Mouse (Mus musculus) NIH3T3 (cell line): Measurements from ENCODE around the gene Sox8.
A peak's percentile ranks its signal among the peaks of the same experiment; 100 is the strongest.

Source experiments
- DNase-seq: peaks from one replicate; pipeline ENCODE4 v3.0.0-alpha.2; 2012; ENCODE audit warnings: low read depth

Sox8 gene

DNA sequence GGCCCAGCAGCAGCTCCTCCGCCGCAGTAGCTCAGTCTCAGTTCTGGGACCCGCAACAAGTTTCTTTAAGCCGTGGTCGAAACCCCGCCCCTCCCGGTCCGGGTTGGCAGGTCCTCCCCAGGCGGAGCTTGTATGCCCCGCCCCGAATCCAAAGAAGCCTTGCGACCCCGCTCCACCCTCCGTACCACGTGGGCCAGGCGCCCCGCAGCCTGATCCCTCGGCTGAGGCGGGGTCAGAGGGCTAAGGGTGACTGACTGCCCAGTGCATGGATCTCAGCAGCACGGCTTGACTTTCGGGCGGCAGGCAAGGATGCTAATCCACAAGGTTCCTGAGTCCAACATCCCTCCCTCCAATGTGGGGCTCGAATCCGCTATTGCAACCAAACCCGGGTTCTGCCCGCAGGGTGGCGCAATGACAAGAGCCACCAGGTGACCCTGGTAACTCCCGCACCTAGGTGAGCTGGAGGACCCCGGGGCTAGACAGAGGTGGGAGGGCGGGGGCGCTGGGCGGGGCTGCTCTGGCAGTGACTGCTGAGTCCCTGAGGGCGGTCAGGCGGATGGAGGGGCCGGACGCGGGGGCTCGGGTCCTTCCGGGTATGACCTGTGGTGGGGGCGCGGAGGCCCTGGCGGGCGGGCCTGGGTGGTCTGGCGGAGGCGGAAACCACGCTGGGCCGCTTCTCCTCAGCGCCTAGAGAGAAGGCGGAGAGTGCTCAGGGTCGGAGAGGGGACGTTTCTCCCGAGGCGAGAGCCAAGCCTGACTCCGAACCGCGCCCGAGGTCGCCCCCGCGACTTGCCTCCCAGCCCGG, at the start of gene Sox8:
Sox8 (minus strand) TSS at position 39 of the 805 bp plus-strand sequence.
- peak; percentile 44 for DNase-seq

DNA sequence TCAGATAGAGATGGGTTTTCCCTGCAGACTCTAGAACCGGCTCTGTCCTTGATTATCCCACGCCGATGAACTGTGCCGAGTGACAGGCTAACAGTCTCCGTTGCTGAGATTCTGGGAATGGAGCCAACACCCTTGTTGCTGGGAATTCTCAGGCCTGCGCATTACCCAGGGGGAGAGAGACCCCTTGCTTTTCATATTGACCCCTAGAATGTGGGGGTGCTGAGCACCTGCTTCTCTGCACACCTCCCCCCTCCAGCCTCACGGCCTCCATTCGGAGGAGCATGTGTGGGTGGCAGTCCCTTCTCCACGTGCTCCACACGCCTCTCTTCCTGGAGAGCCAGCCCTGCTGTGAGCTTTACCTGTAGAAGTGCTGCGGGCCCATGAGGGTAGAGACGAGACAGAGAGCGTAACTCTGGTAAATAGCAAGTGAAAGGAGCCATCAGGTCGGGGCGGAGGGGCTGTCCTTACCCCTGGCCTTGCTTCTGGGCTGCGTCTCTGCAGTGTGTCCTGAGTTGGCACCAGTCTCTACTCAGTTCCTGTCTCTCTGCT, 48.1 kb upstream of the Sox8 start:
- DNase-seq: no peak

DNA sequence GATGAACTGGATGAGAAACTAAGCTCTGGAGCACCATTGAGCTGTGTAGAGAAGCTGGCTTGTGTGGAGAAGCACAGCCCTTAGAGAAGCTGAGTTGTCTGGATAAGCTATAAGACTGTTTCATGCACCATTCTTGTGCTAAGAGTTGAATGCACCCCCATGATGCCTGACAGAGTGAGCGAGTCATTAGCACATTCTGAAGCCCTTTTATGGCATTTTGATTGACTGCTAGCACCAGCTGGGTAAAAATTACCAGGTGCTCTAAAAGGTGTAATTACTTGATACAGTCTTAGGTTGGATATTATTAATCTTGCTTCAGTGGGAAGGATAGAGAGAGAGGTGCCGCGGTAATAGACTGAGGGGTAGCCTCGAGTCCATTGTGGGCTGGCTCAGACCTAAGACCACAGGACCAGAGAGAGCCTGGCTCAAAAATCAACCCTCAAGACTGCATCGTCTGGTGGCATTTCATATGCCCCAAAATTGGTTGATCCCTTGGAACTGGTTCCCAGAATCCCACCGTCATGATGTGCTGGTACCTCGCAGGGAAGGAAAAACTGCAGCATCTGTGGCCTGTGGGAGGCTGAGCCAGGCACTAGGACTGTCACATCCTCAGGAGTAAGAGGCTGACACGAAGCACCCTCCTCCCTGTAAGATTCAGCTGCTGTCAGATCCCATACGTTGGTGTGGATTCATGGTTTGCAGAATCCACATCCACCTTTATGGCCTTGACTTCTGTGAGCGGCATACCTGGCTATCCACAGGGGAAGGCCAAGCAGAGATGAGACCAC, 44.4 kb upstream of the Sox8 start:
- no peak for DNase-seq

DNA sequence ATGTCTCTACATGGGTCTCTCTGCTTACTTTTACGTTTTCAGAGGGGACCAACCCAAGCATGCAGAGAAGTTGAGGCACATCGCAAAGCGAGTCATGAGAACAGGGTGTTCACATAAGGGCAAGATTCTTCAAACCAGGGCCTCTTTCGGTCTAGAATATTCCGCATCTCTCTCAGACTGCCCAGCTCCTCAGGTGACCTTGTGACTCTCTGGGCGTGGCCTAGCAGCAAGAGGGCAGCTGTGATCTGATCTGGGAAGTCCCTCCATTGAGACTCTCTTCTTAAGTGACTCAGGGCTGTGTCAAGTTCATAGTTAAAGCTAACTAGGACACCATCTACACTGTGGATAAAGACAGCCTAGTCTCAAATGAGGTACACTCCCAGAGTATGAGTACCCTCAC, 42.8 kb upstream of the Sox8 start:
- no peak for DNase-seq

DNA sequence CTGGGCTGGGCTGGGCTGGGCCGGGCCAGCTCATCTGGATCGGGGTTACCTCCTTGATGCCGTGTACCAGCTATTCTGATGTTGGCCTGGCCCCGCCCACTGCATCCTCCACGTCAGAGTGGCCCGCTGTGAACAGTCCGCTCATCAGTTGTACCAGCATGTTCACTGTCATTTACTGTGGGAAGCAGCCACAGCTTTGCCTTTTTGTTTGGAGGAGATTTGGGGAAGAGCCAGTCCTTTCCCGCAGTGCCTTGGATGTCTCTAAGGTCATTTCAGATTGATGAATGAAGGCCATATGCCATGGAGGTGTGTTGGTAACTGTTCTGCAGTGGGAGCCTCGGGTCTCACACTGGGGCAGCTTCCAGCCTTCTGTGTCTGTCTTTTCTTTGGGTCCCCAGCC, 42.1 kb upstream of the Sox8 start:
- no peak for DNase-seq

DNA sequence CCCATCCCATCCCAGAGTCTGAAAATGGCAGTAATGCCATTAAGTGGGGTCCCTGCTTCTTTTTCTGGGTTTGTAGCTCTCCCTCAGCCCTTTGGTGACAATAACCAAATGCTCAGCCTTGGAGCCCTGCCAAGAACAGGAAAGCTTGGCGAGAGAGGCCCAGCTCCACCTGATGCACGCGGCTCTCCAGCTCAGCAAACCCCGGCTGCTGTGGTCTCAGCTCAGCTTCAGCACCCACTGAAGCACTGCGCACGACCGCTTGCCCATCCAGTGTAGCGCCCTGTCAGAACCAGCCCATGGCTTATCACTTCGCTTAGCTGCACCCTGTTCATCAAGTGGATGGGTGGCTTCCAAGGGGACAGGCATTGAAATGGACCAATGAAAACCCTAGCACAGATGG, 39.7 kb upstream of the Sox8 start:
- DNase-seq: peak; percentile 20

DNA sequence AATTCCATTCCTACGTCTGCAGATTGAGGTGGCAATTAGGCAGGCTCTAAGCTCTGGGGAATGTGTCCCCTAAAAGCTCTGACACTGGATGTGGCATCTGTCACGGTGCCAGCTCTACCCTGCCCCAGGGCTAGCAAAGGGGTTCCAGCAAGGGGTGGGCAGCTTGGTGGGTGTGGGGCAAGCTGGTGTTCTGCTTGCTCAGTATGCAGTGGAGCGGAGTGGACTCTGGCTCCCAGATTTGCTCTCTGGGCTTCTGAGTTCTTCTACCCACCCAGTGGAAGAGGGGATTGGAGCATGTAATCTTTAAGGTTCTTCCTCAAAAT, 39.0 kb upstream of the Sox8 start:
- DNase-seq: no peak

DNA sequence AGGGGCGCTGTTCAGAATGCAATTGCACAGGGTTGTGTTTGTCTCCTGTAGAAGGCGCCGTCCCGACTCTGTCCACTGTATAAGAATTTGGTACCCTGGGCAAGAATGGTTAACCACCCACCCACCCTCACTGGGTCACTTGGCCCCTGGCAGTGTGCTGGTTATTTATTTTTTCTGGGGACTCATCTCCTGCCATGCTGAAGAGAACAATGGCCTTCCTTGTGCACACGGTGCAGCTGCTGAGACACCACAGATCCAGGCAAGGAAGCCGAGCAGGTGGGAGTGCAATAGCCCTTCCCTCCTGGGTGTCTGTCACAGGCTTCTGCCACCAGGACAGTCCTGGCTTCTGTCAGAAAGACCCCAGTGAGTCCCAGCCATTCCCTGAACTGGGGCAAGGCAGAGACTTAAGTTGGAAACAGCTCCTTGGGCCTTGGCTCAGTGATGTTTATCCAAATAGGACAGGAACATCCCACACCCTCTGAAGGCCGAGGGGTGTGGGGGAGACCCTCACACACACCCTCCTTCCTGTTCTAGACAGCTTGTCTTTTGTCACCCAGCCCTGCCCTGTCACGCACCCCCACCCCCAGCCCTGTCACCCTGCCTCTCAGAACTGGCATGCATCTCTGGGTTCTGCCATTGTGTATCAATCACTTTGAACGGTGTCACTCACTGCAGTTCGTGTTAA, 38.5 kb upstream of the Sox8 start:
- no peak for DNase-seq

DNA sequence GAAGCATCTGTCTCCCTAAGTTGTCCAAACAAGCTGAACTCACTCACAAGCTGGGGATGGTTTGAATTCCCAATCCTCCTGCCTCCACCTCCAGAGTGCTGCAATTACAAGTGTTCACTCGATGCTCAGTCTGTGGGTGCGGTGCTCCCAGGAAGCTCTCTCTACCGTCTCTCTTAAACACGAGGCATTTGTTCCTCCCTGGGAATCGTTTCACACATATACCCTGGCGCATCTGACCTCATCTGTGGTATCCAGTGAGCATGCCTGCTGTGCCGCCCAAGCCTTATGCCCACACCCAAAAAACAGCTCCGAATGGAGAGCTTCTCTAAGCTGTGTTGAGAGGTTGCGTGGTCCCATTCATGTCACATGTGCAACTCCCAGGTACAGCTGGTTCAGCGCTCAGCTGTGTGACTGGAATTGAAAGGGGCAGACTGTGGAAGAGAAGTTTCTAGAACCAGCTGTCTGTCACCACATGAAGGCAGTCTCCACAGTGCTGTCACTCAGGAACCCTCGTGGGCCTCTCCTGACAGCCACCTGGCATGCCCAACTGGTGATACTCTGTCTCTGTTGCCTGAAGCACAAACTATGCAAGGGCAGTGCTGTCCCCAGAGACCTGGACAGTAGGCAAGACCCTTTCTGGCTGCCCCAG, 37.8 kb upstream of the Sox8 start:
- no peak for DNase-seq

DNA sequence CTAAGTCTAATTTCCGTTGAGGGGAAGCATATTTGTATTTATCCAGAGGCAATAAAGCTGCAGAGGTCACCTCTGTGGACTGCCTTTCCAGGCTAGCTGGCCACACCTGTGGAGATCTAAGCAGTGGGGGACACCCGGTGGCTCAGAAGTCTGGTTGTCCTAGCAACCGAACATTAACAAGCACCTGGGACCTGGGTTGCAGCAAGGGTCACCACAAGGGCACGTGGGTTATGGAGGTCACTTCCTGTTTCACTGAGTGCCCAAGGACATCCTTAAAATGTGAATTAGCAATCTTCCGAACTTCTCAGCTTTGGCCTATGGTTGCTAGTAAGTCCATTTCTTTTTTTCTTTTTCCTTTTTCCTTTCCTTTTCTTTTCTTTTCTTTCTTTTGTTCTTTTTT, 33.7 kb upstream of the Sox8 start:
- no peak for DNase-seq

DNA sequence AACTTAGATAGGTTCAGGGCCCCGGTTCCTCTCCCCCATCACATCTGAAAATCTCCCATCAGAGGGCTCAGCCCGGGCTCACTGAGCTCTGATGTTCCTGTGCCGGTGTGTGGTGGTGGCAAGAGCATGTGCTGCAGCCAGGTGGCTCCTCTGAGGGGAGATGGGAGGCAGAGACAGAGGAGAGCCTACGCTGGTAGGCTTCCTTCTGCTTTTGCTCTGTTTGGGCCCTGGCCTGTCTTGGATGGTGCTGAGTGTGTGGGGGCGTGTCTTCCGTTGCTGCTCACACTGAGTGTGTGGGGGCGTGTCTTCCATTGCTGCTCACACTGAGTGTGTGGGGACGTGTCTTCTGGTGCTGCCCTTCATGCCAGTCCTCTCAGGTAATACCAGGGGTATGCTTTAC, 31.9 kb upstream of the Sox8 start:
- DNase-seq: no peak

DNA sequence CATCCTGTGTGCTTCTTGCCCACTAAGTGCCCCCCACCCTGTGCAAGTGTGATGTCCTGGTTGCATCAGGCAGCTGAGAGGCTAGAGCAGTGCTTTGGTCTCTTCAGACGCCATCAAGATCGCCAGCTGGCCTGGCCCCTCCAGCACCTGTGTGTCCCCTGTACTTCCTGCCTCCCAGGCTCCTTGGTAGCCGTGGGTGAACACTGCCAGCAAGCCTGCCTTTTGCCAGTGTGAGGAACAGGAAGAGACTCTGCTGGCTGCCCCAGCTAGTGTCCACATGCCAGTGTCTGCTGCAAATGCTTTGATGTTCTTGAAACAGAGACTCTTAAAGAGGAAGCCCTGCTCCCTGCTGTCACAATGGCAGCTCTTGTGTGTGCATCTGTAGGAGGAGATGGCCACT, 27.1 kb upstream of the Sox8 start:
- DNase-seq: no peak

DNA sequence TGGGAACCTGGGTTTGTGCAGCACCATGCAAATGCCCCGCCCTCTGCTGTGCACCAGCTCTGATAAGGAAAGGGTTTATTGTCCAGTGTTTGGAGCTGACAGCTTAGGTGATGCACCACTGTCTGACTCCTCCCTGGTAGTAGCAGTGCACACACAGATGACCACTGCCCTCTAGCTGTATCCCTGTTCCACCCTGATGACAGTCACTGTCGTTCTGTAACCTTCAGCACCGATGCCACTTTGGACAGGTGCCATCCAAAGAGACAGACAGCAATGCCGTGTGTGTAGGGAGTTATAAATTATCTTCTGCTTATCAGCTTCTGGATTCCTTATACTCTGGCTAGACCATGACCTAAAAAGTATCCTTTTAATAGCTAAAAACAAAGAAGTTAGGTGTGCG, 25.0 kb upstream of the Sox8 start:
- no peak for DNase-seq

DNA sequence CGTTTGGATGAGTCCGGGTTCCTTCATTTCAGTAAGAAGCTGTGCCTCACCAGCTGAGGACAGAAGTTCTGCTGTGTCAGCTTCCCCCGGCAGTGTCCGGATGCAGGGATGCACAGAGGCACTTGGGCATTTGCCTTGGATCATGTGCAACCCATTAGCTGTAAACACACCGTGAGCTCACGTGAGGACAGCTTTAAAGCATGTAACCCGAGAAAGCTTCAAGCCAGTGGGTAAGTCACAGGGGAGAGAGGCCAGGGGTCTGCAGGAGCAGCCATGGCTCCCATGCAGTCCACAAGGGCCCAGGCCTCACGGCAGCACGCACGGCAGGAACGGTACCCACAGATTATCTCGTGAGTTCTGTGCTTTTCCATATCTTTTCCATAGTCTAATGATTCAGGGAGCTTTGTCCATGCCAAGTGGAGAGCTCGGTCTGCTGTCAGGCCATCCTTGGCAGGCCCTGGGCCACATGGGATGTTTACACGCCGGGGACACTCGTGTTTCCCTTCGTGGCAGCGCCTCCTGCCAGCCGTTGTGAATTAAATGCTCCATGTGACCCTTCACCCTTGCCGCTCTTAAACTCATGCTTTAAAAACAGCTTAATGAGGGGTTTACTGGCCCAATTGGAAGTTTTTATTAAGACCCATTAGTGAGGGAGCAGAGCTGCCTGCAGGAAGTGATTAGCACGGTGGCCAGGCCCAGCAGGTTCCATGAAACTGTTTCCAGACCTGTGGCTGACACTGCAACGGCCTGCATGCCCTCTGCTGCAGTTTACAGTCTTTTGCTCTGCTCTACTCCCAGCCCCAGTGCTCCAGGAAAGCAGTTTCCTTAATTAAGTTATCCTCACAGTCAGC, 23.1 kb upstream of the Sox8 start:
- DNase-seq: no peak

DNA sequence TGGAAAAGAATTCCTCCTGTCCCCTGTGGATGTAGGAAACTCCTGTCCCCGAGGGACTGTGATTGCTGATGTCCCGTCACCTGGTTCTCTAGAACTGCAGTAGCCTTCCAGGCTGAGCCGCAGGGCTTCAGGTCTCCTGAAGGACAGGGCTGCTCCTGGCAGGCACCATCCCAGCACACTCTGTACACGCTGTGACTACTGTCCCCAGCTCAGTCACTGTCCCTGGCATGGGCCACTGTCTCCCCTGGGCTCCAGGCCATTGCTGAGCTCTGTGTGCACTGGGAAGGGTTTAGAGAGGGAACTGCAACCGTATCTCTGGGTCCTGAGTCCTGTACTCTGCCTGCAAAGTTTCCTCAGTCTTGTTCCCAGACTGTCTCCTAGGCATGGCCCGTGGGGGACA, 21.9 kb upstream of the Sox8 start:
- DNase-seq: no peak

DNA sequence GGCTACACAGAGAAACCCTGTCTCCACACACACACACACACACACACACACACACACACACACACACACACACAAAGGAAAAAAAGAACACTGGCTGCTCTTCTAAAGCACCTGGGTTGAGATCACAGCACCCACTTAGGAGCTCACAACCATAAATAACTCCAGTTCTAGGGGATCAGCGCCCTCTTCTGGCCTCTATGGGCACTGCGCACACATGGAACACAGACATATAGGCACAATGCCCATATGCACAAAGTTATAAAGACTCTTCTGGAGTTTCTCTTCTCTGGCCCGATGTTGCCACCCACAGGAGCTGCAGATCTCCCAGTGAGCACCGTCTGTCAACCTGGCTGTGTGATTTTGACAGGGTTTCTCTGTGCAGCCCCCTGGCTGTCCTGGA, 20.5 kb upstream of the Sox8 start:
- DNase-seq: peak; percentile 12

DNA sequence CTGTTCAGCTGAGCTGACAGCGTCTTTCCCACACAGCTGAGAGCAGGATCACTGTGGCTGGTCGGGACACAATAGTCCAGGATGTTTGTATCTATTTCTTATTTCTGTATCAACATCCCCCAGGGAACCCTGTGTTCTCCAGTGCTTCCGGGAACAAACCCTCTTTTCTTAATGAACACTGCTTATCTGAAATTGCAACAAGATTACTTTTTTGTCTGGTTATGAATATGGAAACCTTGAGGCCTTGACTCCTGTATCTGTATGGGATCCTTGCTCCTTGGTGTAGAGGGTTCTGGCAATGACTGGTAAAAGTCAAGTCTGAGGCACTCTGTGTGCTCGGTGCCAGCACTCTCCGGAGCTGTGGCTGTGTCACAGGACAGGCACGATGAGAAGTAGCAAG, 19.6 kb upstream of the Sox8 start:
- DNase-seq: no peak

DNA sequence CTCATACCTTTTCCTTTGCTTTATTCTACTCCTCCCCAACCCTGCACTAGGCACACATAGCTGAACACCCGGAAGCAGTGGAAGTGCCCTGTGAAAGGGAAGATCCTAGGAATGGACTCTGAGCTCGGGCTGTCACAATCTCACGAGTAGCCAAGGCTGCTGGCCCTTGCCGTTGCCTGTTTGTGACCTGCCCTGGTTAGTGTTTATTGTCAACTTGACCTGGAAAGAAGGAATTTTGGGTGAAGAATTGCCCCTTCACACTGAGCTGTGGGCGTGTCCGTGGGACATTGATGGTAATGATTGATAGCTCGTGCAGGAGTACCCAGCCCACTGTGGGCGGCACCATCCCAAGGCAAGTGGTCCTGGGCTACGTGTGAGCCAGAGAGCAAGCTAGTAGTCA, 14.2 kb upstream of the Sox8 start:
- no peak for DNase-seq

DNA sequence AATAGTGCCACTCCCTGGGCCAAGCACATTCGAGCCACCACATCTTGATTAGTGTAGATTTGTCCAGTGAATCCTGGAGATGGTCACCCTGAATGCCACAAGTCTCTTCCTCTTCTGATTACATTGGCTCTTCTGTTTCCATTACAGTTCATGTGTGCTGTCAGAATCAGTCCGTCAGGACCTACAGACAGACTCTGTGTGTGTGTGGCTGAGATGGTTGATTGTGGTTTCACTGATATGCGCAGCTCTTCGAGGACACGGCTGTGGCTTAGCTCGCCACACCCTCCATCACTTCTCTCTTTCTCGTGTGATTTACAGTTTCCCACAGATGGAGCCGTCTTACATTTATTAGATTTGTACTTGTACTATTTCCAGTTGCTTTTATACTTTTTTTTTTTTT, 13.4 kb upstream of the Sox8 start:
- DNase-seq: no peak

DNA sequence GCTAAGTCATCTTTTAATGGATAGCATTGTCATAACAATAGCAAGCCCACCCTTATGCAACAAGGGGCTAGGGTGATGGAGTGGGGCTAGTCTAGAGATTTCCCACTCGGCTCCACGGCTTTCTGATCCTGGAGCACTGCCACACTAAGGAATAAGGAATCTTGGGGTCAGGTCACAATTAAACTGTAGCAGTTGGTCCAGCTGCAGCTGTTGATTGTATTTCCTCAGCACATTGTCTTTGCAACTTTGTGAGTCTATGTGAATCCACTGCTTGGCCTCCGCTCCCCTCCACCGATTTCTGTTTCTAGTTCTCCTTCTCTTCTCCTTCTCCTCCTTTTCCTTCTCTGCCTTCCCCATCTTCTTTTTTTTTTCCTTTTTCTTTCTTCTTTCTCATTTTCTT, 12.6 kb upstream of the Sox8 start:
- DNase-seq: no peak

DNA sequence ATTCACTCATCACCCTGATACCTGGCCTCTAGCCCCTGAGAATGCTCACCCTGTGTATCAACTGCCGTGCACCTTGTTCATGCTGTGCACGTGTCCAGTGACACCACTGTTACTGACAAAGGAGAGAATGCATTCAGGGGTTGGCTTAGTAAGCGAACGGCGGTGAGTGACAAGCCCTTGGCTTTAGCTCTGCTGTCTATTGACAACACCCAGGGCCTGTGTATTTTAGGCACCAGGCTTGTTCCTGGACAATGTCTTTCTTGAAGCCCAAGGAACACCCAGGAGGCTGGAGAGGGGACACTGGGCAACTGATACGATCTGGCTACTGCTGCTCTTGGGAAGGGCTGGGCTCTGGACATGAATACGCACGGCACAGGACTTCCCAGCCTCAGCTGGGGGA, 11.6 kb upstream of the Sox8 start:
- no peak for DNase-seq
